Mouse (Mus musculus) adrenal gland, adult (tissue): Measurements from ENCODE around the gene Lrp2.

Experiments used
- DNase-seq, 2 experiments: peaks; one replicate each; pipeline ENCODE4 v3.0.0; 2022 to 2023; ENCODE audit warnings: low spot score in 1 of 2; ENCODE audit not compliant: inconsistent age in 2 of 2

The Lrp2 gene

DNA sequence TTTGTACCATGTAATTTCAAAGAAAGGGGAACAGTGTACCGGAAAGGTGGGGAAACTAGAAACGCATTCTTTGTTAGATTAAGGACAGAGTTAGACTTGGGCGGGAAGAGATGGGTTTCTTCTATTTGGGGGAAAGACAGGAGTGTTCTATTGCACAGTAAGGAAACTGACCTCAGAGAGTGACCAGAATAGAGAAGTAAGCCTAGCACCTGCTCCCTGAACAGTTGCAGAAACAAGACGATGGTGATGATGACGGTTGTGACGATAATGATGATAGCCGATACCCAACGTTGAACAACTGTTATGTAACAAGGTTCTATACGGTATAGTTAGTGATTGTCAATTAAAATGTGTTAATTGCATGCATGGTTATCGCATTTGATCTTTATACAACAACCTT is 171.3 kb downstream of the Lrp2 start:
- no peak for DNase-seq

DNA sequence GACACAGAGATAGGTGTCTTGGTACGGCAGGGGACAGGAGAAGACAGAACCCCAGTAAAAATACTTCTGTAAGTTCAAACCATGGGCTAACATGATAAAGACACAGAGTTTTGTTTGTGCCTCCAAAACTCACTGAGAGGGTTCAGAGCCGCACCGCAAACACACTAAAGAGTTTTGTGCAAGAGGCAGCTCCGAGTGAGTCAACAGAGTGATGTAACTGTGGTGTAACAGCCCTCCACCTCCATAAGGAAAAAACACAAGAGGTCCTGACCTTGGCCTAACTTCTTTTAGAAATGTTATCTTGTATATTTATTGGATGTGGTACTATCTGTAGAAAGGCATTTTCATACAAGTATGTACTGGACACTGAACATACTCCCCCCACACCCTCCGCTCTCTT is 180.2 kb downstream of the Lrp2 start:
- DNase-seq = peak in 1 of 2 experiments; percentile 52

- no peak for DNase-seq
Measured at GRCm38 (mm10) chr2:69402309-69402708, 183.6 kb downstream of the Lrp2 start.

GRCm38 (mm10) chr2:69401891-69402290 is 184.0 kb downstream of the Lrp2 start:
- no peak for DNase-seq

- peak in 1 of 2 experiments; percentile 37 for DNase-seq
Measured at GRCm38 (mm10) chr2:69400866-69401604, 184.8 kb downstream of the Lrp2 start.

DNA sequence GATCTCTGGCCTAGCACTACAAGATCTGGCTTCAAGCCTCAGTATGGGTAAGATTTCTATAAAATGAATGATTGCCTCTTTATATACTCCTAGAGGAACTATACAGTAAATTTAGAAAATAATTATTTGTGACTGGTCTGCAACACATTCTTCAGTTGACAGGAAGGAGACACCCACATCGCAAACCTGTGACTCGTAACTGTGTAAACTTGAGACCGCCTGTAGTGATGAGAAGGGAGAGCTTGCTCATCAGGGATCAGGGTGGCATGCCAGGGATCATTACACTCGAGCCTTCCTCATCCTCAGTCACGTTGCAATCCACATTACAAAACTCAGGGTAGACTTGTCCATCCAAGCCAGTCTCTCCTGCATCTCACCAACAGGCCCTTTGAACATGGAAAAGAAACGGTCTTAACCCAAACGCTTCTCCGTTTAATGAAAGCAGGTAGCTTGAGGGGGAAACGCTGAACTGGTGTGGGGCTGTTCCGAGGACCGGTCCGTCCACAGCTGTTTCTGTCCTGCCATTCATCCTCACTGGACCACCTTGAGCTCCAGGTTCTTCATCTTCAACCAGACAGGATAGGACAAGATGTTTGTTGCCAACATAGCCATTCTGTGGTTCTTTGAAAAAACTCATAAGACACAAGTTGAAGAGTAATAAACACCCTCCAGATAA is 189.0 kb downstream of the Lrp2 start:
- no peak for DNase-seq

DNA sequence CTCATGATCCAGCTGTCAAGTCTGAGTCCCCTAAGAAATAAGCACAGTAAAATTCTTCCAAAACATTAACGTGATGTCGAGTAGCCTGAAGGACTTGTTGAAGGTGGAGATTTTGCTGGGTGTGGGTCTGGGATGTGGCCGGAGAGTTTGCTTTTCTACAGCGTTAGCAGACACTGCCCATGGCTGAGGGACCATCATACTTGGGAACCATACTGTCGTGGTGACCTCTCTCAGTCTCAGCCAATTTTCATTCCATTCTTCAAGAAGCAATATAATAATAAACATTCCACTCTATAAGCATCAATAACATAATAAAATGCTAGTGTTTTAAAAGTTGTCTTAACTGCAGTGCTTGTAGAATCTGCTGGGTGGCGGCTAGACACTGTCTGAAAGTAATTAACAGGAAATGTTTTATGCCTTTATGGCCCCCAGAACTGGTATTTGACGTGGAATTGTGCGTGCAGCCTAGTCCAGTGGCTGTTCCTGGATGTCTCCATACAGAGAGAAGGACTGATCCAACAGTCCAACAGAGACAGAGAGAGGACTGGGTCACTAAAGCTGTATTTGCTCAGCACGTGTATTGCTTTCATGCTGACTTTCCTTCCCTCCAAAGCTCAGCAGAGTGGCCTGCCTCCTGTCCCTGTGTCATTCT is 190.1 kb downstream of the Lrp2 start:
- no peak for DNase-seq

DNA sequence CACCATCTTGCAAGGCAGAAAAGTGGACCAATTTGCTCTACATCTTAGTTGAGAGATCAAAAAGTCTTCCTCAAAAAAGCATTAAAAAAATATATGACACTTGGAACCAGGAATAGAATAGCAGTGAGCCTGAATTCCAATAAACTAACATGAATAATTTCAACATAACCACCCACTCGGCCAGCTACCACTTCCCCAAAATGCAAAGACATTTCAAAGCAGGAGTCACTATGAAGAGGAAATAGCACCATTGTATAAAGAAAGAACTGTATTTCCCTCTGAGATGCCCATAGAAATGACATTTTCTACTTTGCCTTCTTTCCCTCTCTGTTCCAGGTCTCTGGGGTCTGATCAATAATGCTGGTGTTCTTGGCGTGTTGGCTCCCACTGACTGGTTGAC is 191.9 kb downstream of the Lrp2 start:
- no peak for DNase-seq

GRCm38 (mm10) chr2:69386118-69386871 is 199.6 kb downstream of the Lrp2 start:
- DNase-seq = no peak

DNA sequence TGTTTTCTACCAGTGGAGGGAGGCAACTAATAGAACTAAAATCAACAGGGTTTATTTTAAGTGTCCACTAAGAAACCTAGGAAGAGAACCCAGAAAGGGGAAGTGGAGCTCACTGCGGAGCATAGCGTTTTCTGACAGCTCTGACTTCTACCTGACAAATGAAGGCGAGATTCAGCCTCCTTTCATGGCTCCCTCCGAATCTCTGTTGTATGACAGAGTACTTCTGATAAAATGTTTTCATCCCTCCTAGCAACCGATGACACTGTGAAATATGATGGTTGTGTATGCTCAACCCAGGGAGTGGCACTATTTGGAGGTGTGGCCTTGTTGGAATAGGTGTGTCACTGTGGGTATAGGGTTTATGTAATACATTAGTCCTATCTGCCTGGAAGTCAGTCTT is 203.0 kb downstream of the Lrp2 start:
- no peak for DNase-seq

GRCm38 (mm10) chr2:69381740-69382139 is 204.1 kb downstream of the Lrp2 start:
- DNase-seq = no peak

- peak in 1 of 2 experiments; percentile 77 for DNase-seq
Measured at GRCm38 (mm10) chr2:69380281-69380680, 205.6 kb downstream of the Lrp2 start, which contains the start of gene Dhrs9. Gene Dhrs9 (plus strand): TSS chr2:69380445.

GRCm38 (mm10) chr2:69379801-69380200 is 206.1 kb downstream of the Lrp2 start:
- DNase-seq = no peak

GRCm38 (mm10) chr2:69376780-69377179 is 209.1 kb downstream of the Lrp2 start:
- no peak for DNase-seq
